Mouse (Mus musculus) erythroblast, embryonic 14.5 days (primary cell): Measurements from ENCODE around the gene Cntn3.

Source experiments
- GATA1 ChIP-seq: IDR thresholded peaks from 2 replicates; pipeline ENCODE4 v1.6.1; 2012; ENCODE audit warnings: low read length, inconsistent platforms, mixed read lengths
- TAL1 ChIP-seq: IDR thresholded peaks from 3 replicates; pipeline ENCODE4 v1.6.1; 2012; ENCODE audit warnings: low read length, inconsistent platforms, mixed read lengths

DNA sequence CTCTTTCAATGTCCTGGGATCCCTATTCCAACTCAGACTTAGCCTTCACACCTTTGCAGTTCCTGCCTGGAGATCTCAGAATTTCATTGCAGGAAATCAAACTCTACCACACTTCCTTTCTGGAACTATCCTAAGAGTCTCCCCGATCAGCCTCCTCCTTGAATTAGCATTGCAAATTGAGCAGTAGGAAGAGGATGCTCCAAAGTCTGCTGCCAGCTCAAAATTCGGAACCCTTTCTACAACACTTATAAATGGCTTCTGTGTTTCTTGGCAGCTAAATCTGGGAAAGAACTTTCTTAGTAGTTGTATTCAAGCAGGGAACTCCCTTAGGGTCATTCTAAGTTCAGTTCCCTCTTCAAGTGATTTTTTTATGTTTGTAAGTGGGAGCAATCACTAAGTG is 24.9 kb upstream of the Cntn3 start:
- no peak for TF ChIP-seq GATA1
- TF ChIP-seq TAL1: no peak
